Mouse (Mus musculus) embryonic facial prominence, embryonic 13.5 days (tissue): Measurements from ENCODE around the gene Gdi2. TPM values are rescaled to one million over a fixed set of nuclear protein-coding genes. Genes with fewer than 3 reads are reported as not detected.

Experiments used
- ATAC-seq: fragments of 200-750 bp; cut with Nextera tagmentation; 2 replicates; pipeline ENCODE4 v1.8.0; 2017; ENCODE audit warnings: low read depth; ENCODE audit not compliant: insufficient number of reproducible peaks, insufficient read depth, low FRiP score, low TSS enrichment
- H3K27ac ChIP-seq: fragments of 300-500 bp; sonication (generic); 2 replicates; pipeline ENCODE4 v1.5.1; 2015; ENCODE audit warnings: moderate library complexity, mild to moderate bottlenecking, inconsistent platforms
- H3K27me3 ChIP-seq: fragments of 300-500 bp; sonication (generic); 2 replicates; pipeline ENCODE4 v1.6.1; 2015; ENCODE audit warnings: mild to moderate bottlenecking, inconsistent platforms
- H3K36me3 ChIP-seq: fragments of 300-500 bp; sonication (generic); 2 replicates; pipeline ENCODE4 v1.6.1; 2015; ENCODE audit warnings: mild to moderate bottlenecking, inconsistent platforms
- H3K4me1 ChIP-seq: fragments of 300-500 bp; sonication (generic); 2 replicates; pipeline ENCODE4 v1.6.1; 2015; ENCODE audit warnings: inconsistent platforms
- H3K4me2 ChIP-seq: fragments of 300-500 bp; sonication (generic); 2 replicates; pipeline ENCODE4 v1.6.1; 2015; ENCODE audit warnings: moderate library complexity, mild to moderate bottlenecking, inconsistent platforms
- H3K4me3 ChIP-seq: fragments of 300-500 bp; sonication (generic); 2 replicates; pipeline ENCODE4 v1.5.1; 2015; ENCODE audit warnings: mild to moderate bottlenecking, inconsistent platforms
- H3K9ac ChIP-seq: fragments of 300-500 bp; sonication (generic); 2 replicates; pipeline ENCODE4 v1.6.1; 2015; ENCODE audit warnings: mild to moderate bottlenecking, inconsistent platforms
- H3K9me3 ChIP-seq: fragments of 300-500 bp; sonication (generic); 2 replicates; pipeline ENCODE4 v1.6.1; 2016; ENCODE audit warnings: inconsistent platforms
- WGBS: fragments of 180-500 bp; shearing (Covaris S2); methylation state at CpG from one replicate; pipeline ENCODE4 v1.1.7; 2015; ENCODE audit warnings: mixed read lengths; 5-methylcytosine and 5-hydroxymethylcytosine counted together
- polyA plus RNA-seq: library from polyadenylated mRNA; unstranded; fragments of >200 nt; fragmentation: Nextera tagmentation; extraction: Ambion mirVana; gene quantifications from 2 replicates; pipeline ENCODE4 v1.2.1, GENCODE M21; 2015

Gene Gdi2
- polyA plus RNA-seq, 1 experiment from 2014 or later: 438 TPM

DNA sequence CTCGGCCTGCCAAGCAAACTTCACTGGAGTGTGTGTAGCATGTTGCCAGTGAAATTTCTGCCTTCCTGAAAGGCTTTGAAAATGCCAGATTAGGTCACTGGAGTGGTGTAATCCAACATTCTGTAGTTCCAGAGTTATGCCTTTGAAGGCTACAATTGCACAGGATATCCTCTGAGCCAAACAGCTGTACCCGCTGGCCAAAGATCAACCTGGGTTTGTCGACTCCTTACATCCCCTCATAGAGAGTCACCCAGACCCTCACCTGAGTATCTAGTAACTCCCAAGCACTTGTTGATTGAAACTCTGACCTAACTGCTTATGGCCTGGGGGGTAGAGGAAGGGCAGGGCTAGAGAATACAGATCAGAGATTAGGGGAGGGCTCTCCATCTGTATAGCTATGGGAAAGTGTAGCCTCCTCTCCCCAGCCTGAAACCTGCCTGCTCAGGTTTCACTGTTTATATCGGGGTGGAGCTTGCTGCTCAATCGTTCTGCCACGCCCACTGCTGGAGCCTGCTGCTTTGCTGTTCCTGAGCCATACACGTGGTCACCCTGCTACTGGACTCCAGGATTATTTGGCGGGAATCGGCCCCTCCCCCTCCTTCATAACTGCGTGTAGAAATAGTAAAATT, 6.1 kb upstream of the Gdi2 start:
- H3K4me2 ChIP-seq: no peak overlapping the region
- H3K9me3 ChIP-seq: peaks cover 3% of the 10 kb centered on the region; the same call in 1 of the 2 replicates
- no peaks in the 10 kb centered on the region for H3K36me3 ChIP-seq
- WGBS: 54% methylated on average over 10 of the region's 10 CpGs
- no peak overlapping the region for H3K4me3 ChIP-seq
- H3K27me3 ChIP-seq: no peaks in the 10 kb centered on the region
- no peak overlapping the region for H3K27ac ChIP-seq
- ATAC-seq: no peak; the same call in 1 of the 2 replicates
- H3K9ac ChIP-seq: no peak overlapping the region
- peaks cover 1% of the 10 kb centered on the region; the same call in 1 of the 2 replicates for H3K4me1 ChIP-seq

DNA sequence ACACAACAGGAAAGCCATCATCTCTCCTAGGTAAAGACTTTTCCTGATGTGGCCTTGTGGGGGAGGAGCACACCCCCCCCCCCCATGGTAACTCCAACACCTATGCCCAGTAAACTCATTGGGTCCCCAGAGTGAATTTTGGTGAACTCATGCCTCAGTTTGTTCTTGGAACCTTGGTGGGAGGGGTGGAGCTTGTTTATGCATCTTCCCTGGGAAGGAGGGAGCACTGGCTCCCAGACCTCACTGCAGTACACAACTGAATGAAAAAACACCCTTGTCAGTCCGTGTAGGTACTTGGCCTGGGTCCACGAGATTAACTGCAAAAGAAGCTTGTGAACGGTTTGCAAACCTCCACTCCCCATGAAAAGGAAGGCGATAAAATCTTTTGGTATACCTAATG, 5.4 kb upstream of the Gdi2 start:
- ATAC-seq: peak; percentile 38; the same call in 1 of the 2 replicates
- H3K4me2 ChIP-seq: no peak overlapping the region
- H3K36me3 ChIP-seq: no peaks in the 10 kb centered on the region
- no peak overlapping the region for H3K9ac ChIP-seq
- peaks cover 4% of the 10 kb centered on the region; the same call in 1 of the 2 replicates for H3K4me1 ChIP-seq
- no peak overlapping the region for H3K27ac ChIP-seq
- peaks cover 3% of the 10 kb centered on the region; the same call in 1 of the 2 replicates for H3K9me3 ChIP-seq
- H3K27me3 ChIP-seq: no peaks in the 10 kb centered on the region
- WGBS: 68% methylated on average over 4 of the region's 4 CpGs
- H3K4me3 ChIP-seq: no peak overlapping the region

DNA sequence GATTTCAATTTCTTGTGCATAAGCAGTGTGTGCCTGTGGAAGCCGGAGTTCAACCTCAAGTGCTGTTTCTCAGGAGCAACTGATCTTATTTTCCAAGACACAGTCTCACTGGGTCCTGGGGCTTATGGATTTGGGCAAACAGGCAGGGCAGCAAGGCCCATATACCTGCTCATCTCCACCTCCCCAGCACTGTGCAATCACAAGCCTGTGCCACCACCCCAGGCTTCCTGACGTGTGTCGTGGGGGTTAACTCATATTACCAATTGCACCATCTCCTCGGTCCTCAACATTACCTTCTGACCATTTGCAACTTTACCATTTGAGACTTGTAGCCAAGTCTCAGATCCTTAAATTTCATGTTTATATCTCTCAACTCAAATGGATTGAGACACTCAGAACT, 3.7 kb upstream of the Gdi2 start:
- WGBS: 91% methylated on average over 4 of the region's 4 CpGs
- no peak for ATAC-seq

DNA sequence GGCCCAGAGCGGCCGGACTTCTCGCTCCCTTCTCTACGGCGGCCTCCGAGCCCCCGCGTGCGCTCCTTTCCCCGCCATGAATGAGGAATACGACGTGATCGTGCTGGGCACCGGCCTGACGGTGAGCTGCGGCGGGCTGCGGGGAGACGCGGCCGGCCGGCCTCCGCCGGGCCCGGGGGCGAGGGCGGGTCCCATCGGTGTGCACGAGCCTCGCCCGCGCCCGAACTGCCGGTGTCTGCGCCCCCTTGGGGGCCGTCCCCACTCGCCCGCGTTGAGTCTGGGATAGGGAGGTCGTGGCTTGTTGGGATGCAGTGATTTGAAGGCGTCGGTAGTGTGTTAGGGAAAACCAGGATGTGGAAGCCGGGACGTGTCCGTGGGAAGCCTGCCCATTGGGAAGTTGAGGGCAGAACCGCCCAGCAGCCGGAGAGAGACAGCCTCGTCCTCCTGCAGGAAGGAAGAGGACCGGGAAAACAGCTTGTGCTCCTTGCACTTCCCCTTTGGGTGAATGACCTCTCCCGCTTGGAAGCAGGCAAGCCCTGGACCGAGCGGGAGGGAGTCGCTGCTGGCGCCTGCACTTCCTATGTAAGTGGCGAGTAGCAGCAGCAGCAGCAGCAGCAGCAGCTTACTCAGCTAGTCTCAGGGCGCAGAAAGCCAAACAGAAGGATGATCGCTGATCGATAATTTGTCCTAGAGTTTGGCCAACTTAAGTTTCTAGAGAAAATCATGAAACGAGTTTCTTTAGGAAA, 533 bp downstream of the Gdi2 start:
- Histone ChIP-seq H3K9ac (peak overlapping the region; percentile 98), H3K36me3 (no peaks in the 10 kb centered on the region), H3K27ac (peak overlapping the region; percentile 99), H3K4me1 (peaks cover 24% of the 10 kb centered on the region), H3K27me3 (no peaks in the 10 kb centered on the region), H3K4me2 (peak overlapping the region; percentile 69), H3K4me3 (peak overlapping the region; percentile 97), H3K9me3 (0 out of 2 replicates have a peak, but pooled peaks cover 3% of the 10 kb centered on the region)
- ATAC-seq: peak; percentile 52
- under 1% methylated on average over 59 of the region's 59 CpGs for WGBS

More for the DNA sequence above, 3.7 kb upstream of the Gdi2 start:
- H3K27me3 ChIP-seq: no peaks in the 10 kb centered on the region
- no peak overlapping the region for H3K27ac ChIP-seq
- no peak overlapping the region for H3K4me3 ChIP-seq
- H3K36me3 ChIP-seq: no peaks in the 10 kb centered on the region
- peaks cover 4% of the 10 kb centered on the region; the same call in 1 of the 2 replicates for H3K4me1 ChIP-seq
- peaks cover 3% of the 10 kb centered on the region; the same call in 1 of the 2 replicates for H3K9me3 ChIP-seq
- H3K4me2 ChIP-seq: no peak overlapping the region
- H3K9ac ChIP-seq: no peak overlapping the region

DNA sequence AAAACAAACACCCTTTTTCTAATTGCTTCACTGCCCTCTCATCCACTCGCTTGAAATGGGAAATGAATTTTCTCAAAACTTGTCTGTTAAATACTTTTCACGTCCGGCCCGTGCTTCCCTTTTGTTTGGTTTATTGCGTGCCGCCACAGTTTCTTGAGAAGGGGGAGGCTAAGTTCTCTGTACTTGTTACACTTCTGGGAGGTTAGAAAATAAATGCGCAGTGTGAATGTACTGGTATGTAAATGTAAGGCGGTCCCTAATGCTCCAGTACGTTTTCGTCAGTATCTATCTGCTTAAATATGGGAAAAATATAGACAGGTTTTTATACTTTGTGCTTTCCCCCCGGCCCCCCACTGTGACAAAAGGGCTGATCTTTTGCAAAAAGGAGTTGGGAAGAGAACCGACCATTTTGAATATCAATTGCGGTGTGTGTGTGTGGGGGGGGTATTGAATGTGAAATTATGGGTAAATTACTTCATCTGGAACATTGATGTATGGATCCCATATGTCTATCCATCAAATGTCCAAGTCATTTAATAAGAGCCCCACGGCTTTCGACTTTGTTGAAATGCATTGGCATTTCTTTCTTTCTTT, 1.2 kb downstream of the Gdi2 start:
- Histone ChIP-seq H3K9ac (peak overlapping the region; percentile 98), H3K4me1 (peaks cover 24% of the 10 kb centered on the region), H3K4me2 (peak overlapping the region; percentile 69), H3K4me3 (peak overlapping the region; percentile 97), H3K27ac (peak overlapping the region; percentile 99), H3K27me3 (no peaks in the 10 kb centered on the region), H3K9me3 (0 out of 2 replicates have a peak, but pooled peaks cover 3% of the 10 kb centered on the region), H3K36me3 (no peaks in the 10 kb centered on the region)
- no peak for ATAC-seq
- WGBS: 3% methylated on average over 15 of the region's 15 CpGs

DNA sequence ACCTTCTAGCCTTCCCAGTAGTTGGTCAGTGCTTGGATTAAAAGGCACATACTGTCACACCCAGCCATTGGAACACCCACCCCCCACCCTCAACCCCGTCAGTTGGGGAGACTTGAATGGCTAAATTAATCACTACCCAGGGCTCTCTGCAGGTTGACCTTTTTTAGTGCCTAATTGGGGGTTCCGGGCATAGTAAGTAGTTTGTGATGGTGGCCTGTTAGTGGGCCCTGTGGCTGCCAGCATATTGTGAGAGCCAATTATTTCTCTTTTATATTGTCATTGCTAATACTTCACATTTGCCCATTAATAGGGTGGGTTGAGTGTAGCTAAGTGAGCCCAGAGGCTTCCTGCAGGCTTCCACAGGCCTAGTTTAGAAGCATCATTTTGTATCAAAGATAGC, 2.3 kb downstream of the Gdi2 start:
- H3K4me2 ChIP-seq: peak overlapping the region; percentile 69
- 0 out of 2 replicates have a peak, but pooled peaks cover 3% of the 10 kb centered on the region for H3K9me3 ChIP-seq
- H3K27me3 ChIP-seq: no peaks in the 10 kb centered on the region
- H3K4me1 ChIP-seq: peaks cover 24% of the 10 kb centered on the region
- peak overlapping the region; percentile 97 for H3K4me3 ChIP-seq
- no peak for ATAC-seq
- no peaks in the 10 kb centered on the region for H3K36me3 ChIP-seq
- no peak overlapping the region for H3K9ac ChIP-seq
- whole genome bisulfite sequencing: 39% methylated on average over 2 of the region's 2 CpGs
- no peak overlapping the region for H3K27ac ChIP-seq

DNA sequence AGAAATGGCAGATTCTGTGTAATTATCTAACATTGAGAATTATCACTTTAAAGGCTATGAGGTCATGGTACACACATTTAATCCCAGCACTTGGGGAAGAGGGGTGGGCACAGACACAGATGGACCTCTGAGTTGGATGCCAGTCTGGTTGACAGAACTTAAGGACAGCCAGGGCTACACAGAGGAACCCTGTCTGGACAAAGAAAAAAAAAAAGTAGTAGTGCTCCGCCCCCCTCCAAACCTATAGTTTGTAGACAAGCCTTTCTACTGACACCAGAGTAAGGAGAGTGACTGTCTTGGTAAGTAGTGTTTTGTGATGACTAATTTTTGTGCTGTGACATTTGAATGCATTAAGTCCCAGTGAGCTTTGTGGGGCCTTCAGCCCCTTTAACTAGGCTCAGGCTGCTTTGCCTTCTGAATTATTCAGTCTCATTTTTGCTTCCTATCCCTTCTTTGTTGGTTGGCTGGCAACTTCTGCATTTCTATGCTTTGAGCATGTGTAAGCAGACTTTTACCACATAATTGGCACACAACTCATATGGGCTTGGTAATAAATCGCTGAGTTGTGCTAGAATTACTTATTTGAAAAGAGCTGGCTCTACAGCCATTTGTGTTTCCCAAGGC, 3.4 kb downstream of the Gdi2 start:
- peaks cover 27% of the 10 kb centered on the region for H3K4me1 ChIP-seq
- no peaks in the 10 kb centered on the region for H3K36me3 ChIP-seq
- peak overlapping the region; percentile 34 for H3K4me2 ChIP-seq
- H3K9me3 ChIP-seq: 0 out of 2 replicates have a peak, but pooled peaks cover 3% of the 10 kb centered on the region
- no peak overlapping the region for H3K9ac ChIP-seq
- ATAC-seq: no peak
- 0 out of 2 replicates have a peak overlapping the region, but pooled peaks have one; percentile 4 for H3K4me3 ChIP-seq
- H3K27me3 ChIP-seq: no peaks in the 10 kb centered on the region
- 80% methylated on average over 2 of the region's 2 CpGs for WGBS
- H3K27ac ChIP-seq: no peak overlapping the region

DNA sequence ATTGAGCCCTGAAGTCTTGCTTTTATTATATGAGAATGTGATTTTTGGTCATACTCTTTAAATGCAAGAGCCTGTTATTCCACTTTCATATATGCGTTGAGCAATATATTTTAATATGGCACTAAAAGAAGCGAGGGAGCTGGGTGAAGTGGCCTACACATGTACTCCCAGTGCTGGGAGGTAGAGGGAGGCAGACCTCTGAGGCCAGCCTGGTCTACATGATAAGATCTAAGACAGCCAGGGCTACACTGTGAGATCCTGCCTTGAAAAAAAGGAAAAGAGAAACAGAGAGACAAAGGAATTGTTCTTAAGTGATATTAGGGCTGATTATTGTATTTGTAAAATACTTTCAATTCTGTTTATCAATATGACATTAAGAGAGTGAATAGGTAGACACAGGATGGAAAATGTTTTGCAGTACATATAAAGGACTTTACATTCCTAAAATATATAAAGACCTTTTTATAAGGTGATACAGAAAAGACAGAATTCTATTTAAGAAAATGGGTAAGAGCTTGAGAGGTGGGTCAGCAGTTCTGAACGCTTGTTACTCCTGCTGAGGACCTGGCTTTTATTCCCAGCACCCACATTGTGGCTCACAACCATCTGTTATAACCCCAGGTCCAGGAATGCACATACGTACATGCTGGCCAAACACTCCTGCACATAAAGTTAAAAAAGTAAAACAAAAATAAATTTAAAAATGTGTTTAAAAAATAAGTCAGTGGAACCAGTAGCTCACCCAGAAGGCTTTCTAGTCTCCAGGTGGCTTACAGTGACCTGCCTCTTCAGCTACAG, 6.4 kb downstream of the Gdi2 start:
- Histone ChIP-seq H3K9me3 (no peaks in the 10 kb centered on the region), H3K27ac (no peak overlapping the region), H3K36me3 (peaks cover 9% of the 10 kb centered on the region), H3K4me1 (peaks cover 28% of the 10 kb centered on the region), H3K4me2 (no peak overlapping the region), H3K27me3 (no peaks in the 10 kb centered on the region), H3K9ac (no peak overlapping the region), H3K4me3 (no peak overlapping the region)
- ATAC-seq: no peak
- WGBS: 93% methylated on average over 4 of the region's 4 CpGs

DNA sequence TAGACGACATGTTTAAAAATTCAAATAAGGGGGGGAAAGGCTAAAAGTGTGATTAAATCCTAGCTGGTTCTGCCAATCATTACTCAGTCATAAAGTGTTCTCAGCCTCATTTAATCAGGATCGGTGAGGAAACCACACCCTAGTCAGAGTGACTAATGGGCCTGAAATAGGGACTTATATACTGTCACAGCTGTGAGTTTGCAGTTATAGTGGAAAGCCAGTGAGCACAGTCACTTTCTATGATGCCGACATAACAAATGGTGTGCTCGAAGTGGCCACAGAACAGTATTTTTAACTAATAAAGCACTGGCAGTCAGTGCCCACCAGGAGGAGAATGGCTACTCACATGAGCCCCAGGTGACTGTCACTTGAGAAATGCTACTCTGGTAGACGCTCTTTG, 7.1 kb downstream of the Gdi2 start:
- H3K4me1 ChIP-seq: peaks cover 25% of the 10 kb centered on the region
- no peak overlapping the region for H3K4me3 ChIP-seq
- H3K36me3 ChIP-seq: peaks cover 11% of the 10 kb centered on the region
- no peak overlapping the region for H3K4me2 ChIP-seq
- H3K27ac ChIP-seq: no peak overlapping the region
- no peaks in the 10 kb centered on the region for H3K9me3 ChIP-seq
- 80% methylated on average over 5 of the region's 5 CpGs for WGBS
- H3K9ac ChIP-seq: no peak overlapping the region
- no peaks in the 10 kb centered on the region for H3K27me3 ChIP-seq
- no peak for ATAC-seq

DNA sequence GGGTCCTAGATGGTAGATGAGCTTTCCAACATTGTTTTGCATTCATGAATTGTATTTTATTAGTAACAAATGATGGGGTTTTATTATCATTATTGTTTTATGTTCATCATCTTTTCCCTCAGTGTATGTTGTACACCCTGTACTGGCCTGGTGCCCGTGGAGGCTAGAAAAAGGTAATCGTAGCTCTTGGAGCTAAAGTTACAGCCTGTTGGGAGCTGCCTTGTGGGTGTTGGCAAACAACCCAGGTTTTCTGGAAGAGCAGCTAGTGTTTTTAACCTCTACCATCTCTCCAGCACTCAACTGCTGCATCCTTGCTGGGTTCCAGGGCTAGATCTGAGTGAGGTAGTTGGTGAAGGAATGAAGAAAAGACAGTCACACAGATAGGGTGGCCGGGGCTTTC, 9.5 kb downstream of the Gdi2 start:
- WGBS: 70% methylated on average over 3 of the region's 3 CpGs
- H3K27ac ChIP-seq: no peak overlapping the region

More for the DNA sequence above, 9.5 kb downstream of the Gdi2 start:
- 0 out of 2 replicates have a peak, but pooled peaks cover 8% of the 10 kb centered on the region for H3K4me1 ChIP-seq
- no peaks in the 10 kb centered on the region for H3K27me3 ChIP-seq
- H3K4me3 ChIP-seq: no peak overlapping the region
- no peak overlapping the region for H3K4me2 ChIP-seq
- peaks cover 22% of the 10 kb centered on the region for H3K36me3 ChIP-seq
- no peaks in the 10 kb centered on the region for H3K9me3 ChIP-seq
- no peak for ATAC-seq
- H3K9ac ChIP-seq: no peak overlapping the region
